Mouse (Mus musculus): ENCODE measurements around the gene Gm17509.

GRCm38 (mm10) chr13:117208236-117208635 is 12.6 kb downstream of the Gm17509 start, which contains the start of gene Emb:
- TF ChIP-seq POLR2A (IDR thresholded peaks at IDR 0.05; ENCODE audit: insufficient read length, low read depth): no peak
- TF ChIP-seq TCF12 (IDR thresholded peaks at IDR 0.05; ENCODE audit: insufficient read depth, poor library complexity, severe bottlenecking): no peak
- no peak for TF ChIP-seq POLR2AphosphoS2 (IDR thresholded peaks at IDR 0.05; ENCODE audit: insufficient read length, low read depth)
- no peak for TF ChIP-seq MAX (IDR thresholded peaks at IDR 0.05; ENCODE audit: low read depth)
- no peak for TF ChIP-seq USF1 (IDR thresholded peaks at IDR 0.05; ENCODE audit: low read depth)
- no peak for TF ChIP-seq CEBPB (IDR thresholded peaks at IDR 0.05; ENCODE audit: insufficient read depth, poor library complexity, severe bottlenecking)
- TF ChIP-seq MYOG (IDR thresholded peaks at IDR 0.05; ENCODE audit: control insufficient read depth in 1 of 3, insufficient read depth in 1 of 3, insufficient read length in 2 of 3, low read depth in 2 of 3): no peak
- no peak for TF ChIP-seq MYOD1 (IDR thresholded peaks at IDR 0.05; ENCODE audit: control insufficient read depth in 1 of 3, insufficient read length in 2 of 3, low read depth in 2 of 3)
- no peak for TF ChIP-seq E2F4 (IDR thresholded peaks at IDR 0.05; ENCODE audit: insufficient read depth)
- TF ChIP-seq SRF (IDR thresholded peaks at IDR 0.05; ENCODE audit: control insufficient read depth, insufficient read length, low read depth): no peak
- no peak for TF ChIP-seq REST (IDR thresholded peaks at IDR 0.05; ENCODE audit: insufficient read depth, insufficient read length)

All from myocyte (in vitro differentiated cells).